Mouse (Mus musculus) limb, embryonic 10.5 days (tissue): ENCODE measurements around the gene Alkbh1. TPM values are rescaled to one million over a fixed set of nuclear protein-coding genes. Genes with fewer than 3 reads are reported as not detected.

Experiments
- DNase-seq: peaks from one replicate; pipeline ENCODE4 v3.0.0-alpha.2; 2017; ENCODE audit warnings: low spot score
- H3K27ac ChIP-seq: fragments of 300-500 bp; sonication (generic); 2 replicates; pipeline ENCODE4 v1.5.1; 2016; ENCODE audit warnings: mild to moderate bottlenecking
- H3K27me3 ChIP-seq: fragments of 300-500 bp; sonication (generic); 2 replicates; pipeline ENCODE4 v1.6.1; 2016; ENCODE audit warnings: low read depth, mild to moderate bottlenecking; ENCODE audit not compliant: poor library complexity, severe bottlenecking
- H3K36me3 ChIP-seq: fragments of 300-500 bp; sonication (generic); 2 replicates; pipeline ENCODE4 v1.6.1; 2016; ENCODE audit warnings: mild to moderate bottlenecking, moderate library complexity
- H3K4me1 ChIP-seq: fragments of 300-500 bp; sonication (generic); 2 replicates; pipeline ENCODE4 v1.6.1; 2016
- H3K4me3 ChIP-seq: fragments of 300-500 bp; sonication (generic); 2 replicates; pipeline ENCODE4 v1.5.1; 2016; ENCODE audit warnings: mild to moderate bottlenecking, moderate library complexity
- H3K9me3 ChIP-seq: fragments of 300-500 bp; sonication (generic); replicated peaks from 2 replicates; pipeline ENCODE4 v1.6.1; 2016; ENCODE audit warnings: mild to moderate bottlenecking
- WGBS: fragments of 180-500 bp; shearing (Covaris S2); methylation state at CpG from one replicate; pipeline ENCODE4 v1.1.7; 2016; 5-methylcytosine and 5-hydroxymethylcytosine counted together
- polyA plus RNA-seq: library from polyadenylated mRNA; unstranded; fragments of >200 nt; fragmentation: Nextera tagmentation; extraction: Ambion mirVana; gene quantifications from 2 replicates; pipeline ENCODE4 v1.2.1, GENCODE M21; 2016

Gene Alkbh1
- polyA plus RNA-seq, 1 experiment from 2014 or later: 82.0 TPM

- no peaks in the 10 kb centered on the region for H3K9me3 ChIP-seq
- no peaks in the 10 kb centered on the region for H3K27me3 ChIP-seq
- DNase-seq: no peak
- no peak overlapping the region for H3K4me3 ChIP-seq
- H3K4me1 ChIP-seq: peaks cover 11% of the 10 kb centered on the region
- no peaks in the 10 kb centered on the region for H3K36me3 ChIP-seq
- 54% methylated on average over 7 of the region's 7 CpGs for WGBS
- no peak overlapping the region for H3K27ac ChIP-seq
Observed at GRCm38 (mm10) chr12:87410999-87411398, 32.8 kb downstream of the Alkbh1 start.

- Histone ChIP-seq H3K9me3 (no peaks in the 10 kb centered on the region), H3K27me3 (no peaks in the 10 kb centered on the region), H3K4me3 (no peak overlapping the region), H3K27ac (no peak overlapping the region), H3K4me1 (peaks cover 11% of the 10 kb centered on the region), H3K36me3 (no peaks in the 10 kb centered on the region)
- DNase-seq: no peak
- 88% methylated on average over 4 of the region's 4 CpGs for WGBS
Observed at GRCm38 (mm10) chr12:87409123-87409522, 34.7 kb downstream of the Alkbh1 start.

- no peak overlapping the region for H3K4me3 ChIP-seq
- H3K36me3 ChIP-seq: no peaks in the 10 kb centered on the region
- WGBS: 45% methylated on average over 21 of the region's 21 CpGs
- H3K27me3 ChIP-seq: no peaks in the 10 kb centered on the region
- peak; percentile 40 for DNase-seq
- H3K4me1 ChIP-seq: peaks cover 11% of the 10 kb centered on the region
- H3K27ac ChIP-seq: peak overlapping the region; percentile 44; the same call in 1 of the 2 replicates
- H3K9me3 ChIP-seq: no peaks in the 10 kb centered on the region
Observed at GRCm38 (mm10) chr12:87407869-87408605, 35.8 kb downstream of the Alkbh1 start.

- 79% methylated on average over 3 of the region's 3 CpGs for WGBS
- Histone ChIP-seq H3K4me1 (peaks cover 8% of the 10 kb centered on the region), H3K4me3 (no peak overlapping the region), H3K9me3 (no peaks in the 10 kb centered on the region), H3K36me3 (no peaks in the 10 kb centered on the region), H3K27ac (no peak overlapping the region), H3K27me3 (no peaks in the 10 kb centered on the region)
- no peak for DNase-seq
Observed at GRCm38 (mm10) chr12:87405721-87406120, 38.1 kb downstream of the Alkbh1 start.

- Histone ChIP-seq H3K27ac (no peak overlapping the region), H3K4me3 (no peak overlapping the region), H3K36me3 (no peaks in the 10 kb centered on the region), H3K9me3 (no peaks in the 10 kb centered on the region), H3K4me1 (peaks cover 8% of the 10 kb centered on the region), H3K27me3 (no peaks in the 10 kb centered on the region)
- 82% methylated on average over 4 of the region's 4 CpGs for WGBS
- no peak for DNase-seq
Observed at GRCm38 (mm10) chr12:87405165-87405564, 38.7 kb downstream of the Alkbh1 start.

- DNase-seq: no peak
- Histone ChIP-seq H3K4me1 (no peaks in the 10 kb centered on the region), H3K4me3 (no peak overlapping the region), H3K9me3 (no peaks in the 10 kb centered on the region), H3K27ac (no peak overlapping the region), H3K27me3 (no peaks in the 10 kb centered on the region), H3K36me3 (no peaks in the 10 kb centered on the region)
- WGBS: 69% methylated on average over 6 of the region's 6 CpGs
Observed at GRCm38 (mm10) chr12:87401883-87402282, 41.9 kb downstream of the Alkbh1 start.

GRCm38 (mm10) chr12:87399119-87399819 is 44.5 kb downstream of the Alkbh1 start:
- Histone ChIP-seq H3K4me3 (no peak overlapping the region), H3K4me1 (no peaks in the 10 kb centered on the region), H3K36me3 (no peaks in the 10 kb centered on the region), H3K9me3 (no peaks in the 10 kb centered on the region), H3K27me3 (no peaks in the 10 kb centered on the region), H3K27ac (no peak overlapping the region)
- 87% methylated on average over 10 of the region's 10 CpGs for WGBS
- DNase-seq: no peak

- Histone ChIP-seq H3K36me3 (no peaks in the 10 kb centered on the region), H3K27me3 (no peaks in the 10 kb centered on the region), H3K4me1 (no peaks in the 10 kb centered on the region), H3K4me3 (no peak overlapping the region), H3K9me3 (no peaks in the 10 kb centered on the region), H3K27ac (no peak overlapping the region)
- 83% methylated on average over 4 of the region's 4 CpGs for WGBS
- no peak for DNase-seq
Observed at GRCm38 (mm10) chr12:87397811-87398417, 45.9 kb downstream of the Alkbh1 start.

GRCm38 (mm10) chr12:87397126-87397525 is 46.7 kb downstream of the Alkbh1 start:
- Histone ChIP-seq H3K4me3 (no peak overlapping the region), H3K36me3 (no peaks in the 10 kb centered on the region), H3K4me1 (no peaks in the 10 kb centered on the region), H3K27ac (no peak overlapping the region), H3K27me3 (no peaks in the 10 kb centered on the region), H3K9me3 (no peaks in the 10 kb centered on the region)
- 80% methylated on average over 4 of the region's 4 CpGs for WGBS
- DNase-seq: no peak

- 91% methylated on average over 6 of the region's 6 CpGs for WGBS
Observed at GRCm38 (mm10) chr12:87394316-87394715, 49.5 kb downstream of the Alkbh1 start.

GRCm38 (mm10) chr12:87393447-87394145 is 50.2 kb downstream of the Alkbh1 start:
- H3K4me1 ChIP-seq: no peaks in the 10 kb centered on the region
- 86% methylated on average over 4 of the region's 4 CpGs for WGBS
- no peak overlapping the region for H3K27ac ChIP-seq
- no peaks in the 10 kb centered on the region for H3K27me3 ChIP-seq
- H3K9me3 ChIP-seq: no peaks in the 10 kb centered on the region
- no peak for DNase-seq
- no peaks in the 10 kb centered on the region for H3K36me3 ChIP-seq
- no peak overlapping the region for H3K4me3 ChIP-seq

More at GRCm38 (mm10) chr12:87394316-87394715, 49.5 kb downstream of the Alkbh1 start:
- Histone ChIP-seq H3K27me3 (no peaks in the 10 kb centered on the region), H3K4me3 (no peak overlapping the region), H3K4me1 (no peaks in the 10 kb centered on the region), H3K36me3 (no peaks in the 10 kb centered on the region), H3K9me3 (no peaks in the 10 kb centered on the region), H3K27ac (no peak overlapping the region)
- DNase-seq: no peak

- peaks cover 10% of the 10 kb centered on the region for H3K4me1 ChIP-seq
- no peaks in the 10 kb centered on the region for H3K36me3 ChIP-seq
- H3K27ac ChIP-seq: no peak overlapping the region
- H3K4me3 ChIP-seq: no peak overlapping the region
- H3K9me3 ChIP-seq: no peaks in the 10 kb centered on the region
- DNase-seq: no peak
- no peaks in the 10 kb centered on the region for H3K27me3 ChIP-seq
Observed at GRCm38 (mm10) chr12:87391355-87391754, 52.5 kb downstream of the Alkbh1 start.

GRCm38 (mm10) chr12:87389231-87389630 is 54.6 kb downstream of the Alkbh1 start:
- Histone ChIP-seq H3K27ac (no peak overlapping the region), H3K4me1 (peaks cover 10% of the 10 kb centered on the region), H3K36me3 (no peaks in the 10 kb centered on the region), H3K4me3 (peak overlapping the region; percentile 88; the same call in 1 of the 2 replicates), H3K9me3 (no peaks in the 10 kb centered on the region), H3K27me3 (no peaks in the 10 kb centered on the region)
- no peak for DNase-seq
- WGBS: 68% methylated on average over 3 of the region's 3 CpGs
